Mouse (Mus musculus) ES-Bruce4 (cell line): ENCODE data around the gene Neurod2. TPM values are rescaled to one million over a fixed set of nuclear protein-coding genes. Genes with fewer than 3 reads are reported as not detected.

Experiments used
- H3K27ac ChIP-seq: 2 replicates; pipeline ENCODE4 v1.5.1; 2012; ENCODE audit warnings: low read length, inconsistent platforms; ENCODE audit not compliant: insufficient read depth
- H3K27me3 ChIP-seq: 2 replicates; pipeline ENCODE4 v1.6.1; 2012; ENCODE audit warnings: mild to moderate bottlenecking, low read length, inconsistent platforms; ENCODE audit not compliant: control insufficient read depth, poor library complexity, insufficient read depth, severe bottlenecking
- H3K36me3 ChIP-seq: 2 replicates; pipeline ENCODE4 v1.6.1; 2012; ENCODE audit warnings: inconsistent platforms, mild to moderate bottlenecking, low read length, moderate library complexity; ENCODE audit not compliant: control insufficient read depth, poor library complexity, insufficient read depth, severe bottlenecking
- H3K4me1 ChIP-seq: one replicate; pipeline ENCODE4 v1.8.1; 2011; ENCODE audit warnings: low read length; ENCODE audit not compliant: control insufficient read depth, insufficient read depth
- H3K4me3 ChIP-seq: 2 replicates; pipeline ENCODE4 v1.5.1; 2011; ENCODE audit warnings: low read depth, mild to moderate bottlenecking, low read length
- H3K9ac ChIP-seq: 2 replicates; pipeline ENCODE4 v1.6.1; 2012; ENCODE audit warnings: low read depth, mild to moderate bottlenecking, inconsistent platforms; ENCODE audit not compliant: poor library complexity, severe bottlenecking
- H3K9me3 ChIP-seq: replicated peaks from 2 replicates; pipeline ENCODE4 v1.6.1; 2012; ENCODE audit warnings: mild to moderate bottlenecking, low read length, inconsistent platforms; ENCODE audit not compliant: control insufficient read depth, poor library complexity, insufficient read depth, severe bottlenecking
- CTCF ChIP-seq: IDR thresholded peaks from one replicate; pipeline ENCODE4 v1.8.1; 2011; ENCODE audit warnings: low read depth, low read length
- EP300 ChIP-seq: IDR thresholded peaks from 2 replicates; pipeline ENCODE4 v1.6.1; 2011; ENCODE audit warnings: low read depth, low read length; ENCODE audit not compliant: insufficient read depth
- POLR2A ChIP-seq: IDR thresholded peaks from one replicate; pipeline ENCODE4 v1.8.1; 2011; ENCODE audit warnings: low read length; ENCODE audit not compliant: insufficient read depth
- polyA plus RNA-seq: library from polyadenylated mRNA; stranded (reverse); fragments of >200 nt; gene quantifications from 2 replicates; pipeline ENCODE4 v1.2.4, GENCODE M21; 2011; ENCODE audit warnings: low read depth; ENCODE audit not compliant: missing spikeins, insufficient read depth, insufficient read length

Gene Neurod2
- polyA plus RNA-seq, 1 experiment, result not detected

DNA sequence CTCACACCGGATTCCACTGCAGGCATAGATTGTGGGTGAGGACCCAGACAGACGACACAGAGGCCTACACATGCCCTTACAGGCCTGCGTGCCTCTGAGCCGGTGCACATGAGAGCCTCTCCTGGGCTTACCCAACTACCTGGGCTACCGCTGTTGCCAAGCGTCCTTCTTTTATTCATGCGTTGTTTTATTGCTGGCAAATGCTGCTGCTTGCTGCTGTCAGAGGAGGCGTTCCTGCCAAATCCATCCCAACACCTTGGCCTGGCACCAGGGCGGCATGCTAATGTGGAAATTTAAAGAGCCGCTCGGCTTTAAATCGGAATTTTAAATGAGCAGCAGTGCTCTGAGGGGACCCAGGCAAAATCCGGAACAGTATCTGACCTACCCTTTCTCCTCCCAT lies 39.6 kb downstream of the Neurod2 start:
- no peaks in the 10 kb centered on the region for H3K36me3 ChIP-seq
- no peaks in the 10 kb centered on the region for H3K9me3 ChIP-seq
- TF ChIP-seq POLR2A (no peak), EP300 (no peak), CTCF (no peak)
- H3K9ac ChIP-seq, result no peak overlapping the region
- H3K4me1 ChIP-seq, result no peaks in the 10 kb centered on the region
- no peak overlapping the region for H3K27ac ChIP-seq
- H3K4me3 ChIP-seq, result no peak overlapping the region
- no peaks in the 10 kb centered on the region; the same call in 1 of the 2 replicates for H3K27me3 ChIP-seq

DNA sequence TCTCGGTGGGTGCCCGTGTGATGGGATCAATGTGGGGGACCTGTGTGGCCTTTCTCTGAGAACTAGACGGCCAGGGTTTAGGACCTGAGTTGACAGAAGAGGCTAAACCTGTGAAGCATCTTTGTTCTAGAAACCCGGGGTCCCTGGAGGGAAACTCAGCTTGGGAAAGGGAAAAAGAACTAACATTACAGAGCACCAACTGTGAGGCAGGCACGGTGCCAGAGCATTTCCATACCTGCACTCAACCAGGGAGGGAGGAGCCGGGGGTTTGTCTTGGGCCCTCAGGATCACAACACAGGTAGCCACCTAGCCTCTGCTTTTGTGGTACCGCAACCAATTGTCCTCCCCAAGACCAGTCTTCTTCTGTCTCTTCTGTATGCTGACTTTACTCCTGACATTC lies 41.5 kb downstream of the Neurod2 start:
- no peaks in the 10 kb centered on the region for H3K4me1 ChIP-seq
- TF ChIP-seq EP300 (no peak), POLR2A (no peak), CTCF (no peak)
- no peaks in the 10 kb centered on the region; the same call in 1 of the 2 replicates for H3K27me3 ChIP-seq
- H3K9me3 ChIP-seq, result no peaks in the 10 kb centered on the region
- no peak overlapping the region for H3K4me3 ChIP-seq
- no peak overlapping the region for H3K9ac ChIP-seq
- H3K36me3 ChIP-seq, result no peaks in the 10 kb centered on the region
- no peak overlapping the region for H3K27ac ChIP-seq

- H3K27me3 ChIP-seq, result no peaks in the 10 kb centered on the region; the same call in 1 of the 2 replicates
- TF ChIP-seq EP300, result no peak
- TF ChIP-seq POLR2A, result no peak
- TF ChIP-seq CTCF, result no peak
- no peaks in the 10 kb centered on the region for H3K9me3 ChIP-seq
- H3K4me3 ChIP-seq, result no peak overlapping the region
- H3K9ac ChIP-seq, result no peak overlapping the region
- no peaks in the 10 kb centered on the region for H3K36me3 ChIP-seq
- no peaks in the 10 kb centered on the region for H3K4me1 ChIP-seq
- no peak overlapping the region for H3K27ac ChIP-seq
These were observed 41.9 kb downstream of the Neurod2 start for GRCm38 (mm10) chr11:98287531-98287930.

DNA sequence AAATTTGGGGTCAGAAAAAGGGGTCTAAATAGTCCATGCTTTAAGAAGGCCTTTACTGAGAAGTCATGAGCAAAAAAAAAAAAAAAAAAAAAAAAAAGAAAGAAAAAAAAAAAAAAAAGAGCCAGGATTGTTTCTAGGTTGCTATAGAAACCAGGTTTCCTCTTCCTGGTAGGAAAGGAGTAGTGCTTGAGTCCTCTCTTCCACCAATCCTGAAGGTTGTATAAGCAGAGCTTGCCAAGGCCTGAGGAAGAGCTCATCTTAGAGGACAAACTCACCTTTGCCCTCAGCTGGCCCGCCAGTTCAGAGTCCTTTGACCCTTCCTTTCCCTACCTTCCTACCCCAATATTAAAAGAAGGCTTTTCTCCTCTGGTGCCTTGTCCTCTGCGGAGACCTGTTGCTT lies 44.1 kb downstream of the Neurod2 start:
- Histone ChIP-seq H3K9ac (no peak overlapping the region), H3K4me3 (no peak overlapping the region), H3K27ac (no peak overlapping the region), H3K9me3 (no peaks in the 10 kb centered on the region), H3K4me1 (no peaks in the 10 kb centered on the region), H3K27me3 (no peaks in the 10 kb centered on the region; the same call in 1 of the 2 replicates), H3K36me3 (no peaks in the 10 kb centered on the region)
- no peak for TF ChIP-seq EP300
- no peak for TF ChIP-seq CTCF
- TF ChIP-seq POLR2A, result no peak

DNA sequence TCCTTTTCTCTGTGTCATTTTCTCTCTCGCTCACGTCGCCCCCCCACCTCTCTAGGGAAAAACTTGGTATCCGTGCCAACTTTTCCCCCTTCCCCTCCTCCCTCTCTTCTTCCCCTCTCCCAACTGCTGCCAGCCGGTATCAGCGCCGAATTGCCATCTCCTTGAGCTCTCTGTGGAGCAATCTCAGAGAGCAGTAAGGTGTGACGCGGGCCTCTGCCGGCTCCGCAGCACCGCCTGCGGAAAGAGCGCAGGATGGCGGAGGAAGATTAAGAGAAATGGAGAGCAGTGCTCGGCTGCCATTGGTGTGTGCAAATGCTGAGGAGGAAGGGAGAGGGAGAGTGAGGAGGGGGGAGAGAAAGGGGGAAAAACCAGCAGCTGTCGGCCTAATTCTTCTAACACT lies 45.2 kb downstream of the Neurod2 start:
- no peak for TF ChIP-seq EP300
- TF ChIP-seq CTCF, result no peak
- TF ChIP-seq POLR2A, result no peak
- no peak overlapping the region for H3K27ac ChIP-seq
- H3K9me3 ChIP-seq, result no peaks in the 10 kb centered on the region
- peak overlapping the region; percentile 47 for H3K4me3 ChIP-seq
- peak overlapping the region; percentile 20 for H3K9ac ChIP-seq
- H3K27me3 ChIP-seq, result no peaks in the 10 kb centered on the region; the same call in 1 of the 2 replicates
- no peaks in the 10 kb centered on the region for H3K4me1 ChIP-seq
- no peaks in the 10 kb centered on the region for H3K36me3 ChIP-seq

DNA sequence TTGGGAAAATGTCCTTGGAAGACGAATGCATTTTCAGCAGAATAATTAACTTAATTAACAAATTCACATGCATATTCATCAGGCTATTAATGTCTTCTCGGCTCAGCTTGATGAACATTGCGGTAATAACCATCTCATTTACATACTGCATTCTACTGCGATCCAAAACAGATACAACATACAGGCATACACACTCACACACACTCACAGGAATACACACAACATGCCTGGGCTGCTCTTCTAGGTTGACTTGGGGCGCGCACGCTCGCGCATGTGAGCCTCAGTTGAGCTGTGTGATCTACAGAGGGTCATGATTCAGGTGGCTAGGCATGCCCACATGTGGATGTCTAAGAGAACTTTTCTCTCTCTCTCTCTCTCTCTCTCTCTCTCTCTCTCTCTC lies 45.7 kb downstream of the Neurod2 start:
- H3K27me3 ChIP-seq, result no peaks in the 10 kb centered on the region; the same call in 1 of the 2 replicates
- no peaks in the 10 kb centered on the region for H3K9me3 ChIP-seq
- H3K4me3 ChIP-seq, result no peak overlapping the region
- TF ChIP-seq EP300, result no peak
- no peak for TF ChIP-seq CTCF
- no peak for TF ChIP-seq POLR2A
- peak overlapping the region; percentile 20 for H3K9ac ChIP-seq
- H3K36me3 ChIP-seq, result peaks cover 3% of the 10 kb centered on the region; the same call in 1 of the 2 replicates
- H3K27ac ChIP-seq, result no peak overlapping the region
- no peaks in the 10 kb centered on the region for H3K4me1 ChIP-seq

Other genes starting within 250 kb of the Neurod2 start
- 44.5 and 45.8 TPM in 2 replicates for gene Fbxl20, start 179.2 kb downstream of the Neurod2 start, polyA plus RNA-seq
- gene Med1, start 136.4 kb downstream of the Neurod2 start, polyA plus RNA-seq, result 55.8 and 57.5 TPM in 2 replicates
- gene Cdk12, start 126.6 kb downstream of the Neurod2 start, polyA plus RNA-seq, result 52.5 and 53.6 TPM in 2 replicates
- gene Ppp1r1b, start 18.8 kb upstream of the Neurod2 start, polyA plus RNA-seq, result 1.1 and 1.5 TPM in 2 replicates
- 12.2 and 16.8 TPM in 2 replicates for gene Stard3, start 28.7 kb upstream of the Neurod2 start, polyA plus RNA-seq
- gene Tcap, start 54.2 kb upstream of the Neurod2 start, polyA plus RNA-seq, result not detected in 2 replicates
- not detected in 2 replicates for gene Pnmt, start 56.8 kb upstream of the Neurod2 start, polyA plus RNA-seq
- gene Pgap3, start 70.8 kb upstream of the Neurod2 start, polyA plus RNA-seq, result 4.5 and 5.0 TPM in 2 replicates
- 11.0 and 12.4 TPM in 2 replicates for gene Erbb2, start 82.8 kb upstream of the Neurod2 start, polyA plus RNA-seq
- 65.1 and 67.2 TPM in 2 replicates for gene Mien1, start 109.3 kb upstream of the Neurod2 start, polyA plus RNA-seq
- gene Grb7, start 116.7 kb upstream of the Neurod2 start, polyA plus RNA-seq, result 45.6 and 48.2 TPM in 2 replicates
- not detected in 2 replicates for gene Ikzf3, start 216.4 kb upstream of the Neurod2 start, polyA plus RNA-seq
- not detected in 2 replicates for gene Zpbp2, start 221.4 kb upstream of the Neurod2 start, polyA plus RNA-seq